Mouse (Mus musculus) lung, adult 2 months (tissue): ENCODE measurements around the gene Utp14b.

Source experiments
- CTCF ChIP-seq: fragments of 200-500 bp; IDR thresholded peaks from 2 replicates; pipeline ENCODE4 v1.5.1; 2011; ENCODE audit warnings: mild to moderate bottlenecking, low read length, control low read depth; ENCODE audit not compliant: insufficient read depth
- POLR2A ChIP-seq: fragments of 200-500 bp; IDR thresholded peaks from 2 replicates; pipeline ENCODE4 v1.6.1; 2011; ENCODE audit warnings: low read depth, mild to moderate bottlenecking, control low read depth, low read length, borderline replicate concordance; ENCODE audit errors: extremely low read depth

DNA sequence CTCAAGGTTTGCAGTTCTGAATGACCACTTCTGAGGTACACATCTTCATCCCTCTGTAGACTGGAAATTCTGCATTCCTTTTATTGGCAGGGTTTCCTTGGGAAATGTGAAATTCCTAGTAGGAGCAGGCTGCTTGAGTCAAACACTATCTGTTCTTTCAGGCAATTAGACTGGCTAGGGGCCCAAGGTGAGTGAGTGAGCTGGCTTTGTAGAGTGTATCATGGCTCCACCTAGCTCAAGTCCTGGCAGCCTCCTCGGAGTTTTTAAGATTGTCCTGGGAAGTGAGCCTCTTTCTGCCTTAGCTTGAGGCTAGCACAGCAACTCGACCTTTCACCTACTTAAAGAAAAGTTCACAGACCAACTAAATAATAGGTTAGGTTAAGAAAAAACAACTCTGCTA is 1.4 kb upstream of the Utp14b start:
- TF ChIP-seq CTCF (no peak), POLR2A (no peak)
